Mouse (Mus musculus) midbrain, postnatal 0 days (tissue): ENCODE measurements around the gene B3gntl1. TPM values are rescaled to one million over a fixed set of nuclear protein-coding genes. Genes with fewer than 3 reads are reported as not detected.

Experiments
- ATAC-seq: fragments of 200-750 bp; cut with Nextera tagmentation; 2 replicates; pipeline ENCODE4 v1.8.0; 2017; ENCODE audit warnings: moderate number of reproducible peaks, mild to moderate bottlenecking, moderate TSS enrichment, moderate library complexity; ENCODE audit not compliant: low FRiP score
- DNase-seq: peaks from one replicate; pipeline ENCODE4 v3.0.0-alpha.2; 2015; ENCODE audit warnings: low spot score
- H3K27ac ChIP-seq: fragments of 300-500 bp; sonication (generic); 2 replicates; pipeline ENCODE4 v1.5.1; 2014; ENCODE audit warnings: low read depth, mild to moderate bottlenecking, low read length, mixed read lengths
- H3K27me3 ChIP-seq: fragments of 300-500 bp; sonication (generic); 2 replicates; pipeline ENCODE4 v1.6.1; 2014; ENCODE audit warnings: low read length, control low read depth, mixed read lengths; ENCODE audit not compliant: insufficient read depth
- H3K36me3 ChIP-seq: fragments of 300-500 bp; sonication (generic); 2 replicates; pipeline ENCODE4 v1.6.1; 2014; ENCODE audit warnings: low read length, control low read depth, mixed read lengths; ENCODE audit not compliant: insufficient read depth
- H3K4me1 ChIP-seq: fragments of 300-500 bp; sonication (generic); 2 replicates; pipeline ENCODE4 v1.6.1; 2014; ENCODE audit warnings: mild to moderate bottlenecking, control low read depth, antibody characterized with exemption, low read length, mixed read lengths; ENCODE audit not compliant: insufficient read depth
- H3K4me2 ChIP-seq: fragments of 300-500 bp; sonication (generic); 2 replicates; pipeline ENCODE4 v1.6.1; 2014; ENCODE audit warnings: low read depth, mild to moderate bottlenecking, low read length, mixed read lengths; ENCODE audit not compliant: poor library complexity, severe bottlenecking
- H3K4me3 ChIP-seq: fragments of 300-500 bp; sonication (generic); 2 replicates; pipeline ENCODE4 v1.5.1; 2014; ENCODE audit warnings: low read depth, mild to moderate bottlenecking, low read length, moderate library complexity
- H3K9ac ChIP-seq: fragments of 300-500 bp; sonication (generic); replicated peaks from 2 replicates; pipeline ENCODE4 v1.6.1; 2014; ENCODE audit warnings: mild to moderate bottlenecking, low read length, moderate library complexity, mixed read lengths; ENCODE audit not compliant: poor library complexity, severe bottlenecking
- H3K9me3 ChIP-seq: fragments of 300-500 bp; sonication (generic); 2 replicates; pipeline ENCODE4 v1.6.1; 2016; ENCODE audit warnings: low read length, control low read depth
- CTCF ChIP-seq: IDR thresholded peaks from 2 replicates; pipeline ENCODE4 v1.5.1; 2016; ENCODE audit warnings: antibody characterized with exemption, mild to moderate bottlenecking
- WGBS: fragments of 180-500 bp; shearing (Covaris S2); extraction: QIAGEN DNeasy Blood & Tissue Kit; methylation state at CpG from one replicate; pipeline ENCODE4 v1.1.7; 2014; 5-methylcytosine and 5-hydroxymethylcytosine counted together
- polyA plus RNA-seq: library from polyadenylated mRNA; unstranded; fragments of >200 nt; fragmentation: Nextera tagmentation; extraction: Ambion mirVana; gene quantifications from 2 replicates; pipeline ENCODE4 v1.2.1, GENCODE M21; 2015
- total RNA-seq: library from RNA; depleted of rRNA; stranded (reverse); fragments of >200 nt; gene quantifications from 2 replicates; pipeline ENCODE4 v1.2.3, GENCODE M21; 2014

Gene B3gntl1
- total and polyA plus RNA-seq, 2 experiments from 2014 or later: 5.8 to 10.5 TPM

- Histone ChIP-seq H3K9ac (peak overlapping the region; percentile 71), H3K36me3 (no peaks in the 10 kb centered on the region), H3K27ac (no peak overlapping the region), H3K9me3 (no peaks in the 10 kb centered on the region), H3K27me3 (peaks cover 6% of the 10 kb centered on the region), H3K4me1 (no peaks in the 10 kb centered on the region), H3K4me3 (peak overlapping the region; percentile 80), H3K4me2 (peak overlapping the region; percentile 97)
- no peak for TF ChIP-seq CTCF
- ATAC-seq (peak; percentile 85), DNase-seq (peak; percentile 82)
- 1% methylated on average over 60 of the region's 69 CpGs for WGBS
Observed at GRCm38 (mm10) chr11:121702111-121702894, 29.4 kb upstream of the B3gntl1 start.

- ATAC-seq: no peak
- Histone ChIP-seq H3K27ac (no peak within 1 kb of the TSS), H3K4me1 (no peaks in the 10 kb centered on the region), H3K27me3 (peaks cover 6% of the 10 kb centered on the region), H3K9ac (peak within 1 kb of the TSS; percentile 71), H3K4me2 (peak within 1 kb of the TSS; percentile 97), H3K36me3 (no peaks in the 10 kb centered on the region), H3K4me3 (peak within 1 kb of the TSS; percentile 80), H3K9me3 (no peaks in the 10 kb centered on the region)
- WGBS: 84% methylated on average over 5 of the region's 5 CpGs
- TF ChIP-seq CTCF: no peak
- no peak for DNase-seq
Observed at GRCm38 (mm10) chr11:121701244-121701643, 28.3 kb upstream of the B3gntl1 start, which contains the start of gene Metrnl. TSS of gene Metrnl (plus strand) at chr11:121701544.

DNA sequence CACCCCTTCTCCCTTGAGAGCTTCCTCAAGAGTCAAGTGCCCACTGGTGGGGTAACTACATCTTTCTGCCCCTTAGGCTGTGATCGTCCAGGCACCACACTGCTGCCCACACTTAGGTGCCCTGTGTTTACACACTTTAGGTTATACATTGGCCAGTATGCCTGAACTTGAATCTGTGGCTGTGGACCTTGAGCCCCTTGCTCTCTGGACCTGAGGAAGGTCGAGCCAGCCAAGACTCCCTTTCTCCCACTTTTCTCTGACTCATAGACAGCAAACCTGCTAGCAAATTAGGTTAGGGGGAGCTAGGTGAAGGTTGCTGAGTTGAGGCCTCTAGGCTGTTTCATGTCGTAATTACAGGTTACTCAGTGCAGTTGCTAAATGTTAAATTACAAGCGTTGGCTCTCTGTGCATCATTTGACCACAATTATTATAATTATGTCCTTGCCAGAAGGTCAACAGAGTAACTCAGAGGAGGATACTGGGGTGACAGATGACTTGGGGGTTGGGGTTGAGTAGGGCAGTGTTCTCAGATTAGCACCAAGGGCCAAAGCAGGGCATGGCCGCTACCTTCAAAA, 25.5 kb upstream of the B3gntl1 start:
- H3K27ac ChIP-seq: no peak overlapping the region
- ATAC-seq: no peak
- WGBS: 85% methylated on average over 5 of the region's 5 CpGs

DNA sequence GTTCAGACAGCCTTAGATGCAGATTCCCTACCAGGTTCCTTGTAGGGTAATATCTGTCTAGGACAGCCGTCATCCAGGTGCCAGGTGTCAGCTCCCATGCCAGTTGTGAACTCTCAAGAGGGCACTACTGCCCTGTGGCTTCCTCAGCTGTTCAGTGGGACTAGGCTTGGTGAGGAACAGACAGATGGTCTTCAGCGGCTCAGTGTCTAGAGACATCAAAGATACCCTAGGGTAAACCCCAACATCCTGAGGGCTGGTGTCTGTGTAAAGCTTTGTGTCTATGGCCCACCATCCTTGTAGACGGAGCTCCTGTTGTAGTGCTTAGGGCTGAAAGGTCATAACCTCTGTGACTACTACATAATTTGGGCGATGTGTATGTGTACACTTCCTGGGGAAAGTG, 24.3 kb upstream of the B3gntl1 start:
- Histone ChIP-seq H3K9me3 (no peaks in the 10 kb centered on the region), H3K27ac (no peak overlapping the region), H3K27me3 (no peaks in the 10 kb centered on the region), H3K36me3 (no peaks in the 10 kb centered on the region), H3K4me1 (no peaks in the 10 kb centered on the region), H3K9ac (no peak overlapping the region), H3K4me2 (no peak overlapping the region), H3K4me3 (no peak overlapping the region)
- ATAC-seq (no peak), DNase-seq (no peak)
- WGBS: 85% methylated on average over 4 of the region's 4 CpGs
- TF ChIP-seq CTCF: no peak

More for the DNA sequence above, 25.5 kb upstream of the B3gntl1 start:
- H3K4me2 ChIP-seq: no peak overlapping the region
- no peak overlapping the region for H3K9ac ChIP-seq
- no peak overlapping the region for H3K4me3 ChIP-seq
- H3K9me3 ChIP-seq: no peaks in the 10 kb centered on the region
- H3K4me1 ChIP-seq: no peaks in the 10 kb centered on the region
- H3K36me3 ChIP-seq: no peaks in the 10 kb centered on the region
- TF ChIP-seq CTCF: no peak
- no peaks in the 10 kb centered on the region for H3K27me3 ChIP-seq
- no peak for DNase-seq

DNA sequence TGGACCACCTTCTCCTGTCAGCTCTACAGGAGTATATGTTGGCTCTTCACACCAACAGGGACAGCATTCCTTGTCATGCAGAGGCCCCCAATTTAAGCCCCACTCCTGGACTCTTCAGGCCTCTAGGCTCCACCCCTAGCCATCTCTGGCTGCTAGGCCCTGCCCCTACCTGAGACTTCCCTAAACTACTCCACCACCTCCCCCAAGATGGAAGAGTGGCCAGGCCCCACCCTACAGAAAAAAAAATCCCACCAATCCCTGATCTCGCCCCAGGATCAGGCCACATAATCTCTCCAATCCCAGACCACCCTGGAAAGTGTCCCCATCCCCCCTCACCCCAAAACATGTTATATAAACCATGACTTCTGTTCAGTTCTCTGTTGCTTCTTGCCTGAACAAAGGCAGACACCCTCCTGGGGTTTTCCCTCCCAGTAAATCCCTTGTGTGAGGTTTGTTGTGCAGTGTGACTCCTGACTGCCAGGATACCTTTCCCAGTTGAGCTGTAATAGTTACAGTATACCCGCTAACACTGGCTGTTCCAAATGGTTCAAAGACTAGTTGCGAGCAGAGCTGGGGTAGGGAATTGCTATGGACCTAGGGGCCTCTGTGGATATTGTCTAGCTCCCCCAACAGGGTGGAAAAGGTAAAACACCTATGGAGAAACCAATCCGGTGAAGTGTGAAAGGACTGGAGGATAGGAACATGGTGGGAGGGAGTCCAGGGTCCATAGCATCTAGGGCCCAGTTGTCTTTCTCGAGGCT, 22.5 kb upstream of the B3gntl1 start:
- 79% methylated on average over 5 of the region's 5 CpGs for WGBS
- ATAC-seq: no peak

More for the DNA sequence above, 22.5 kb upstream of the B3gntl1 start:
- TF ChIP-seq CTCF: no peak
- H3K9me3 ChIP-seq: no peaks in the 10 kb centered on the region
- no peak overlapping the region for H3K4me3 ChIP-seq
- DNase-seq: no peak
- no peaks in the 10 kb centered on the region for H3K4me1 ChIP-seq
- no peaks in the 10 kb centered on the region for H3K36me3 ChIP-seq
- H3K27me3 ChIP-seq: no peaks in the 10 kb centered on the region
- H3K27ac ChIP-seq: no peak overlapping the region
- no peak overlapping the region for H3K4me2 ChIP-seq
- no peak overlapping the region for H3K9ac ChIP-seq
